Mouse (Mus musculus) neural tube, embryonic 13.5 days (tissue): ENCODE results near the gene Mthfd1. TPM values are rescaled to one million over a fixed set of nuclear protein-coding genes. Genes with fewer than 3 reads are reported as not detected.
A peak's percentile ranks its signal among the peaks of the same experiment; 100 is the strongest.

Experiments
- ATAC-seq: fragments of 200-750 bp; cut with Nextera tagmentation; 2 replicates; pipeline ENCODE4 v1.8.0; 2017; ENCODE audit warnings: low read depth, mild to moderate bottlenecking, moderate TSS enrichment, moderate library complexity
- H3K27ac ChIP-seq: fragments of 300-500 bp; sonication (generic); replicated peaks from 2 replicates; pipeline ENCODE4 v1.5.1; 2015; ENCODE audit warnings: moderate library complexity, mild to moderate bottlenecking, inconsistent platforms
- H3K27me3 ChIP-seq: fragments of 300-500 bp; sonication (generic); 2 replicates; pipeline ENCODE4 v1.6.1; 2015; ENCODE audit warnings: mild to moderate bottlenecking, inconsistent platforms
- H3K36me3 ChIP-seq: fragments of 300-500 bp; sonication (generic); 2 replicates; pipeline ENCODE4 v1.6.1; 2015; ENCODE audit warnings: mild to moderate bottlenecking, inconsistent platforms
- H3K4me1 ChIP-seq: fragments of 300-500 bp; sonication (generic); replicated peaks from 2 replicates; pipeline ENCODE4 v1.6.1; 2015; ENCODE audit warnings: inconsistent platforms
- H3K4me2 ChIP-seq: fragments of 300-500 bp; sonication (generic); 2 replicates; pipeline ENCODE4 v1.6.1; 2015; ENCODE audit warnings: inconsistent platforms, mild to moderate bottlenecking, moderate library complexity
- H3K4me3 ChIP-seq: fragments of 300-500 bp; sonication (generic); 2 replicates; pipeline ENCODE4 v1.5.1; 2015; ENCODE audit warnings: mild to moderate bottlenecking, inconsistent platforms
- H3K9ac ChIP-seq: fragments of 300-500 bp; sonication (generic); 2 replicates; pipeline ENCODE4 v1.6.1; 2015; ENCODE audit warnings: moderate library complexity, mild to moderate bottlenecking, inconsistent platforms
- H3K9me3 ChIP-seq: fragments of 300-500 bp; sonication (generic); 2 replicates; pipeline ENCODE4 v1.6.1; 2016; ENCODE audit warnings: inconsistent platforms
- WGBS: fragments of 180-500 bp; shearing (Covaris S2); methylation state at CpG from one replicate; pipeline ENCODE4 v1.1.7; 2015; 5-methylcytosine and 5-hydroxymethylcytosine counted together
- polyA plus RNA-seq: library from polyadenylated mRNA; unstranded; fragments of >200 nt; fragmentation: Nextera tagmentation; extraction: Ambion mirVana; gene quantifications from 2 replicates; pipeline ENCODE4 v1.2.1, GENCODE M21; 2015

Gene Mthfd1
- polyA plus RNA-seq, 1 experiment from 2014 or later: 23.1 TPM

DNA sequence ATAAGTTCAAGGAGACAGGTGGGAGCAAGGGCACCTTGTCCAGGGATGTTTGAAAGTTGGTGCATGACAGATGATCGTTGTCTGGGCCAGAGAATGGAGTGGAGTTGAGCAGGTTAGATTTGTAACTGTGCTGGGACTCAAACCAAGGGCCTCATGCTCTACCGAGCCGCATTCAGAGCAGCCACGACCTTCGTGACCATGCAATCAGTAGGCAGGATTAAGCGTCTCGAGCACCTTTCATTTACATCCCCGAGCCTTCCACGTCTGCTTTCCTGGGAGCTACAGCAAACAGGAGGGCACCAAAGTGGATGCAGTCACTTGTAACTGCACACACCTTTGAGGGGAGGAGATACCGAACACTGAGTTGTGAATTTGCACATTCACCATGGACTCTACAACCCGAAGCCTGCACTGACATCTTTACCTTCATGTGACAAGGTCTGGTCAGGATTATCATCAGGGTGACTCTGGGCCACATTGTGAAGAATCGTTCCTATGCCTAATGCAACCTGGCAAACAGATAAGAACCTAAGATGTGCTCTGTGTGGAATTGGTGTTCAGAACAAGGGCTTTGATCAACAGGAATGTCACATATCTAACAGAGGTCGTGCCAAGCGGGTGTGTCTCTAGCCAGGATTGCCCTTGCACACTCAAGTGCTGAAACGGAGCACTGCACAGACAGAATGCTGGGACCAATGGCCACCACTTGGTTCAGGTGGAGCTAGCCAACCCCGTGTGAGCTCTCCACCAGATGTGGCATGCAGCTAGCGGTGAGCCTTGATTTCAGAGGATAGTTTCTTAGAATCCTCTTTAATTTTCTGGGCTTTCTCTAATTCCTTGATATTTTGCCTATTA lies 81.2 kb downstream of the Mthfd1 start:
- Histone ChIP-seq H3K9me3 (no peaks in the 10 kb centered on the region), H3K9ac (no peak overlapping the region), H3K4me2 (no peak overlapping the region), H3K4me3 (no peak overlapping the region), H3K4me1 (no peaks in the 10 kb centered on the region), H3K27ac (no peak overlapping the region), H3K36me3 (no peaks in the 10 kb centered on the region), H3K27me3 (no peaks in the 10 kb centered on the region)
- WGBS: 85% methylated on average over 17 of the region's 17 CpGs
- no peak for ATAC-seq

DNA sequence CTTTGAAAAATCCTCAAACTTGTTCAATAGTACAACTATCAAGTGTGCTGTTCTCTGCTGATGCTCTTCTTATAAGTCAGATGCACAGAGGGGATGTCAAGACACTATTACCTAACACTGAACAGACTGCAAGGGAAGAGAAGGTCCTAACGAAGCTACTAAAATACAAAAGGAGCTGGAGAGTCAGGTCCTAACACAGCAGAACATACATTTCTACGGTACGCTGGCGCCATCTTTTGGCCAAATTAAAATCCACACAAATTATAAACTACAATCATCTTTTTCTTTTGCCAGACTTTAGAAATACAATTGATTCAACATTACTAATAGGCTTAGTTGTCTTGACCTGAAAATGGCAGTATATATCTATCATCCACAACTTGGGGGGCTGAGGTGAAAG lies 86.0 kb downstream of the Mthfd1 start:
- H3K4me3 ChIP-seq: no peak overlapping the region
- no peaks in the 10 kb centered on the region for H3K27me3 ChIP-seq
- no peaks in the 10 kb centered on the region for H3K9me3 ChIP-seq
- no peaks in the 10 kb centered on the region for H3K4me1 ChIP-seq
- H3K4me2 ChIP-seq: no peak overlapping the region
- no peaks in the 10 kb centered on the region for H3K36me3 ChIP-seq
- ATAC-seq: peak; percentile 56; the same call in 1 of the 2 replicates
- WGBS: 3% methylated on average over 4 of the region's 4 CpGs
- no peak overlapping the region for H3K9ac ChIP-seq
- no peak overlapping the region for H3K27ac ChIP-seq

DNA sequence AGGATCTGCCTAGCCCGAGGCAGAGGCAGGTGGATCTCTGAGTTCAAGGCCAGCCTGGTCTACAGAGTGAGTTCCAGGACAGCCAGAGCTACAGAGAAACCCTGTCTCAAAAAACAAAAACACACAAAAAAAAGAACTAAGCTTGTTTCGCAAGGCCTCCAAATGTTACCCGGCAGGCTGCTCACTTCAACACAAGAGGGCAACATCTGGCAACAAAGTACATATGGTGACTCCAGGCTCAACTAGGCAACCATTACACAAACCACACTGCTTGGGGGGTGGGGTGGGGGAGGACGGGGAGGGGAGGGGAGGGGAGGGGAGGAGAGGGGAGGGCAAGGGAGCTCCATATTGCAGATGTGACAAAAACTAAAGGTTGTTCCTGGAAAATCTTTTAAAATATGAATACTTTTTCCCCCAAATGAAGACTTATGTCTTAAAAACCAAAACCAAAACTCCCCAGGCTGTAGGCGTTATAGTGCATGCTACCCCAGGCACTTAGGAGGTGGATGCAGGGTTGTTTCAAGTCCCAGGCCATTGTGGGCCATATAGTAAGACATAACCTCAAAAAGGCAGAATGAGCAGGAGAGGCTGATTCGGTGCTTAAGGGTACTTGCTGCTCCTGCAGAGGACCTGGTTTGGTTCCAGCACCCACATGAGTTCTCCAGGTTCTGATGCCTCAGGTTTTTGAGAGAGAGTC lies 90.8 kb downstream of the Mthfd1 start:
- H3K9ac ChIP-seq: no peak overlapping the region
- peaks cover 29% of the 10 kb centered on the region for H3K36me3 ChIP-seq
- H3K27me3 ChIP-seq: no peaks in the 10 kb centered on the region
- no peaks in the 10 kb centered on the region for H3K4me1 ChIP-seq
- H3K27ac ChIP-seq: no peak overlapping the region
- H3K4me3 ChIP-seq: no peak overlapping the region
- 86% methylated on average over 5 of the region's 6 CpGs for WGBS
- no peaks in the 10 kb centered on the region for H3K9me3 ChIP-seq
- no peak for ATAC-seq
- no peak overlapping the region for H3K4me2 ChIP-seq

DNA sequence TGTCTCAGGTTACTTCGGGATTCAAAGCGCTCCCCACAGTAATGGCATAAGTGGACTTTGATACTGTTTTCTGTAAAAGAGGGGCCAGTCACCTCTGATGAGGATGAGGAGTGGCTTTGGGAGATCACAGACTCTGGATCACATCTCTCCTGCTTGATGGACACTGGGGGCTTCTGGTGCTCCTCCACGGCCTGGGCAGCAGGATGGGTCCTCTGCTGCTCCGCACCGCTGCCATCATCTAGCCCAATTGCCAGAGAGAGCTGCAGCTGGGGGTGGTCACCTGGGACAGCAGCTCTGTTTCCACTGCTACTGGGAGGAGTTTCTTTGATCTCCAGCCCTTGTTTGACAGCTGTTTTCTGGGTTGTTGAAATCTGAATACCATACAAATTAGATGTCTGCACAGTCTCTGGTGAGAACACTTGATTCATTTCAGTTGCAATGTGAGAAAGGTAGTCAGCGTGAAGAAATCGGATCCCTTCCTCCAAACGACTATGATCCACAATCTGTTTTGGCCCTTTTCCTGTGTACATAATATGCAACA lies 94.7 kb downstream of the Mthfd1 start:
- Histone ChIP-seq H3K4me3 (no peak overlapping the region), H3K27ac (no peak overlapping the region), H3K9ac (no peak overlapping the region), H3K27me3 (no peaks in the 10 kb centered on the region), H3K4me1 (no peaks in the 10 kb centered on the region), H3K36me3 (peaks cover 42% of the 10 kb centered on the region), H3K9me3 (no peaks in the 10 kb centered on the region), H3K4me2 (no peak overlapping the region)
- WGBS: 86% methylated on average over 8 of the region's 8 CpGs
- no peak for ATAC-seq

DNA sequence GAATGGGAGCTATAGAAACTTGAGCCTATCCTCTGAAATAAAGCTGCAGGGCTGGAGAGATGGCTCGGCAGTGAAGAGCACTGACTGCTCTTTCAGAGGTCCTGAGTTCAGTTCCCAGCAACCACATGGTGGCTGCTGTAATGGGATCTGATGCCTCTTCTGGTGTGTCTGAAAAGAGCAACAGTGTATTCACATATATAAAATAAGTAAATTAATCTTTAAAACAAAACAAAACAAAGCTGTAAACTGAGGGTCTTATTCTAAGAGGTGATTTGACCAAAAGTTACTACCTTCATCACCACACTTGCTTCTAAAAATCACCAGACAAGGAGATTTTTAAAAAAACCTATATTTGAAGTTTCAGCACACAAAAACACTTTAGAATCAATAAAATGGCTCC lies 105.8 kb downstream of the Mthfd1 start:
- H3K4me3 ChIP-seq: no peak overlapping the region
- peaks cover 8% of the 10 kb centered on the region; the same call in 1 of the 2 replicates for H3K4me1 ChIP-seq
- 45% methylated on average over 1 of the region's 1 CpGs for WGBS
- ATAC-seq: no peak
- H3K27ac ChIP-seq: no peak overlapping the region
- no peaks in the 10 kb centered on the region for H3K9me3 ChIP-seq
- no peaks in the 10 kb centered on the region for H3K36me3 ChIP-seq
- H3K4me2 ChIP-seq: no peak overlapping the region
- H3K27me3 ChIP-seq: no peaks in the 10 kb centered on the region
- H3K9ac ChIP-seq: no peak overlapping the region

DNA sequence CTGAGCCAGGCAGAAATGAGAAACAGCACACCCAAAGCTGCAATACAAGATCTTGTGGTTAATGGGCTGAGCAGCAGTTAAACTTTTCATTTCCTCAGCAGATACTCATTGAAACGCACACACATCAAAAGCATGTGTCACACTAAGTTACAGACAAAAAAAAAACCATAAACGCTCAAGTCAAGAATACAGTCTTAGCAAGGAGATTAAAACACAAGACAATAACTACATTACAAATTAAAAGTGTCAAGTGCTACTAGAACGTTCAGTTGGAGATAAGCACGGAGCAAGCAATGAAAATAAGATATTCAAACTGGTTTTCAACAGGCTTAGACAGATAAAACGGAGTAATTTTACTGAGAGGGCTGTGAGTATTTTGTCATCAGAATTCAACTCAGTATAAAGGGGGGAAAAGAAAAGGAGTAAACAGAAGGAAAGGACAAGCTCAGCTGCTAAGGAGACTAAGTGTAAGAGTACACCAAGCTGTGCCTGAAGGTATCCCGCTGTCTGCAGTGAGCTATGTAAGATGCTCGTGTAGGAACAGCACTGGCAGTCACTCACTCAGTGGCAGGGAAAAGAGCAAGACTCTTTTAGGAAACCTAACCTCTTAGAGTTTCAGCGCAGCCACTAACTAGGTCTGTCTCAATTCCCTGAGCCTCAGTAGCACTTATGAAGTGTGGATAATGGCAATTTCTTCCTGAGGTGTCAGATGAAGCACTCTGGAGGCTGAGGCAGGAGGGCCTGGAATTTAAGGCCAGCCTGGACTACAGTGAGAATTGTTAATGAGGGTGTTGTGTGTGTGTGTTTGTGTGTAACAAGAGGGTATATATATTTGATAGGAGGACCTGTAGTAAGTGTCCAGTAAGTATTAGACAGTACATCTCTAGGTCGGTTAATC lies 106.6 kb downstream of the Mthfd1 start:
- Histone ChIP-seq H3K9me3 (no peaks in the 10 kb centered on the region), H3K36me3 (no peaks in the 10 kb centered on the region), H3K4me1 (peaks cover 14% of the 10 kb centered on the region), H3K4me2 (no peak overlapping the region), H3K27me3 (no peaks in the 10 kb centered on the region), H3K9ac (no peak overlapping the region), H3K27ac (no peak overlapping the region), H3K4me3 (no peak overlapping the region)
- ATAC-seq: no peak
- WGBS: 64% methylated on average over 9 of the region's 9 CpGs

DNA sequence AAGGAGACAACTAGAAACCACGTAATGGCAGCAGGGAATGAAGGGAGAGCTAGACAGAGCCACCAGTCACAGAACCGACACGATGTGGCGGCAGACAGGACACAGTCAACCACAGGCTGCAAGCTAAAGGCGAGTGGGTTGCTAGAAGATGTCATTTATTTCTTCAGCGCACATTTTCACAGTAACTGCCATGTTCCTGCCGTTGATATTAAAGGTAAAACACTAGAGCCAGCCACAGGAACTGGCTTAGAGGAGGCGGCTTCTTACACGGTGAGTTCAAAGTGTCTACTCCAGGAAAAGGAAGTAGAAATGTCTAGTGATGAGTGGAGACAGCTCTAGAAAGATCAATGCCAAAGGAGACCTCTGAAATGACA lies 107.2 kb downstream of the Mthfd1 start:
- H3K4me2 ChIP-seq: no peak overlapping the region
- no peaks in the 10 kb centered on the region for H3K36me3 ChIP-seq
- H3K9me3 ChIP-seq: no peaks in the 10 kb centered on the region
- no peak overlapping the region for H3K27ac ChIP-seq
- H3K9ac ChIP-seq: no peak overlapping the region
- ATAC-seq: no peak
- no peak overlapping the region for H3K4me3 ChIP-seq
- 88% methylated on average over 9 of the region's 9 CpGs for WGBS
- peaks cover 21% of the 10 kb centered on the region for H3K4me1 ChIP-seq
- H3K27me3 ChIP-seq: no peaks in the 10 kb centered on the region

DNA sequence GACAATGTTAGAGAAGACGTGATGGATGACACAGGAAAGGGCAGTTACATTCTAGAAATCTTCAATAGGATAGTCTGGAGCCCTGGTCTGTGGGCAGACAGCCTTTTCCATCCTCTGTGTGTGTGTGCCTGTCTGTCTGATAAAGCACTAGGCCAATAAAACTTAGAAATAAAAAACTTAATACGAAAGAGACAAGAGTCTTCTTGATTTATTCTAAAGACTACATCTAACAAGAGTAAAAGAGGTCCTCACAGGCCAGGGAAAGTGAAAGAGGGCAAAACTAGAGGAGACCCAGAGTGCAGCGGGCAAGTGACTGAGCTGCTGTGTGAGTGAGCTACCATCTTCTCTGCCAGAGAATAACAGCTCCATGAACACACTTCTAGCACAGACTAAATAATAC lies 111.2 kb downstream of the Mthfd1 start:
- peaks cover 36% of the 10 kb centered on the region for H3K4me1 ChIP-seq
- no peak for ATAC-seq
- H3K4me3 ChIP-seq: no peak overlapping the region
- no peak overlapping the region; the same call in 1 of the 2 replicates for H3K9ac ChIP-seq
- no peaks in the 10 kb centered on the region for H3K27me3 ChIP-seq
- H3K4me2 ChIP-seq: no peak overlapping the region
- no peaks in the 10 kb centered on the region for H3K9me3 ChIP-seq
- H3K36me3 ChIP-seq: no peaks in the 10 kb centered on the region
- 86% methylated on average over 3 of the region's 3 CpGs for WGBS
- H3K27ac ChIP-seq: no peak overlapping the region

DNA sequence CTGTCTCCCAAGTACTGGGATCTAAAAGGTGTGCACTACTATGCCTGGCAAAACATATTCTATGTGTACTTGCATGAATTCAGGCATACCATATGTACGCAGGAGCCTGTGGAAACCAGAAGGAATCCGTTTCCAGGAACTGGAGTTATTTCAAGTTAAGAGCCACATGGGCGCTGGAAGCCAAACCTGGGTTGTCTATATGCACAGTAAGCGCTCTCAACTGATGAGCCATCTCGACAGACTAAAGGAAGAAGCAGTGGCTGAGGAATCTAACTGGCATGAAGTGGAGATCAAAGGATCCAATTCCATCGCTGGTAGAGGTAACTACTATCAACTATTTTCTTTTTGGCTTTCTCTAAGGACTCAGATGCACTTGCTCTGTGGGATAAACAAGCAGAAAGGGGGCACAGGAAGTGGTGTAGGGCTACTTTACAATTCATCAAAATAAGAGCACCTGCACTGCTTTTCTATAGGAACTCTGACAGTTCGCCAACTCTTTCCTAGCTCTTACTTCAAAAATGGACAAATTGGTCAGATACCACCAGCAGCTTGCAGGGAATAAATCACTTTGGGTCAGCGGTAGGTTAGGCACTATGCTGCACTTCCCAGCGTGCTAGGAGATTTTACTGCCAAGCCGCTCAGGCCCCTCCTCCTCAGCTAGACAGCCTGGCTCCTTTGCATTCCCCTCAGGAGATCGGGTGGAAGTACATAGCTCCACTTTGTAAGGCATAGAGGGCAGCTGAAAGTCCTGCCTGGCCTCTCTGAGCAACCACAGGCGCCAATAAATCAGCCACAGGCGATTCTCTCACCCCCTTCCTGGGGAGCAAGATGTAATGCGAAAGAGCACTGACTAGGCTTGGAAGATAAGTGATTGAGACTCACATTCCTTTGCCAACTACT lies 112.2 kb downstream of the Mthfd1 start:
- peak overlapping the region; percentile 97 for H3K9ac ChIP-seq
- no peaks in the 10 kb centered on the region for H3K27me3 ChIP-seq
- no peaks in the 10 kb centered on the region for H3K9me3 ChIP-seq
- 12% methylated on average over 14 of the region's 14 CpGs for WGBS
- H3K4me3 ChIP-seq: peak overlapping the region; percentile 84
- peaks cover 40% of the 10 kb centered on the region for H3K4me1 ChIP-seq
- H3K36me3 ChIP-seq: no peaks in the 10 kb centered on the region
- H3K27ac ChIP-seq: peak overlapping the region; percentile 98
- ATAC-seq: no peak
- peak overlapping the region; percentile 86 for H3K4me2 ChIP-seq

DNA sequence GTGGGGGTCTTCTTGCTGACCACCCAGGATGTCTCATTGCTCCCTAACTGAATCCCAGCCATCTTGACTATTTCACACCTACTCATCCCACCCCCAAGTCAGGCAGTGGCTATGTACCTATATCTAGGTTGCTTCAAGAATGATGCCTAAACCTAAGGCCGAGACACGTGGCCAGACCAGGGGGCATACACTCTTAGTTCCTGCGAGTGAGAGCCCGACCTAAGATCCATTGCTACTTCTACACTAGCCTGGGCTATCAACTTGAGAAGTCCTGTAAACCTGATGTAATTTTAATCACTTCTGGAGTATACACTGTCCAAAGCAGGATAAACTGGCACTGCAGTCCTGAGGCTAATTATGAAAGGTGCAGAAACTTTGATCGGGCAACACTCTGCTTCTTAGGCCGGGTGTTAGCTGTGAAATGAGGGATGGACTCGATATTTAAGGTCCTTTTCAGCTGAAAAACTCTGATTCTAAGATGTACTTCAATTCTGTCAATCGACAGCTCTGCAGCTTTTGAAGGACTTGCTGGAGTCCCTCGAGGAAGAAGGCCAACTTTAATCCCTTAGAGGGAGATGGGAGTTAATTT lies 113.2 kb downstream of the Mthfd1 start:
- Histone ChIP-seq H3K4me3 (peak overlapping the region; percentile 84), H3K9ac (peak overlapping the region; percentile 97), H3K4me2 (peak overlapping the region; percentile 86), H3K27ac (peak overlapping the region; percentile 98), H3K27me3 (no peaks in the 10 kb centered on the region), H3K36me3 (no peaks in the 10 kb centered on the region), H3K4me1 (peaks cover 48% of the 10 kb centered on the region), H3K9me3 (no peaks in the 10 kb centered on the region)
- no peak for ATAC-seq
- WGBS: 8% methylated on average over 9 of the region's 9 CpGs

DNA sequence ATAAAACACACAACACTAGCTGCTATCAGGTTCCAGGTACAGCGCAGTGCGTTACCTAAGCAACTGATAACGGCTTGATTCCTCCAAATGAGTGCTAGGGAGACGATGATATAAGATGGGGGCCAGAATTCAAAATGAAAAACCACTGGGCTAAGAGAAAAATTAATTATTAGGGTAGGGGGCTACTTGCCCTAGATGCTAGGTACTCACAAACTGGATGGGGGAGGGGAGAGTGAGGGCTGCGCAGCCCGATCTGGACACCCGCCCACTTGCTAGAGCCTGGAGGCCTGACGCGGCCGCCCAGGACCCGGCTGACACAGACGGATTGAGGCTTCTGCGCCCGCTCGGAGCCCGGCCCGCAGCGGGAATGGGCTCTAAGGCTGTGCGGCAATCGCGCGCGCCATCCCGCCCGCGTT lies 113.7 kb downstream of the Mthfd1 start:
- Histone ChIP-seq H3K9ac (peak overlapping the region; percentile 97), H3K27me3 (no peaks in the 10 kb centered on the region), H3K4me1 (peaks cover 49% of the 10 kb centered on the region), H3K36me3 (no peaks in the 10 kb centered on the region), H3K9me3 (no peaks in the 10 kb centered on the region), H3K27ac (peak overlapping the region; percentile 98), H3K4me3 (peak overlapping the region; percentile 84), H3K4me2 (peak overlapping the region; percentile 86)
- WGBS: under 1% methylated on average over 21 of the region's 26 CpGs
- peak; percentile 59 for ATAC-seq
